ENCODE assay signal across 11 mouse cellular contexts in genomic region chr1:38606741-38607140, GRCm38 (mm10). TPM values are rescaled to one million over a fixed set of nuclear protein-coding genes. Genes with fewer than 3 reads are reported as not detected.
DNase-seq lines count a peak whose midpoint lies in the region; ATAC-seq lines count a peak whose summit lies in the region.
"Had no signal": no experiment of that assay in that cellular context is flagged by ENCODE, and none has a peak within 500 bp of the region (broad histone marks: within the 10 kb centered on the region; RNA-seq: fewer than 3 reads in every experiment).

No protein-coding gene starts in this region.

- 5% methylated on average over 4 of the region's 4 CpGs for WGBS in embryonic facial prominence, embryonic 11.5 days
- 14% methylated on average over 4 of the region's 4 CpGs for WGBS in forebrain, embryonic 13.5 days
- WGBS in limb, embryonic 11.5 days = 9% methylated on average over 4 of the region's 4 CpGs
- 17% methylated on average over 4 of the region's 4 CpGs for WGBS in neural tube, embryonic 12.5 days
- 68% methylated on average over 4 of the region's 4 CpGs for WGBS in liver, embryonic 11.5 days

- 0 out of 2 replicates have a peak, but pooled peaks cover 3% of the 10 kb centered on the region for H3K4me1 ChIP-seq in embryonic facial prominence, embryonic 11.5 days (ENCODE audit: control insufficient read depth, insufficient read depth, low read length)
- H3K4me1 ChIP-seq in forebrain, embryonic 13.5 days = peaks cover 19% of the 10 kb centered on the region
- peaks cover 17% of the 10 kb centered on the region for H3K4me1 ChIP-seq in limb, embryonic 11.5 days (ENCODE audit: control insufficient read depth, insufficient read depth, low read length)
- H3K4me1 ChIP-seq in neural tube, embryonic 12.5 days = peaks cover 12% of the 10 kb centered on the region
- H3K4me1 ChIP-seq in liver, embryonic 11.5 days (replicated peaks; ENCODE audit: control insufficient read depth, insufficient read depth, low read length) = no peaks in the 10 kb centered on the region

- no peaks in the 10 kb centered on the region for H3K27me3 ChIP-seq in embryonic facial prominence, embryonic 11.5 days (ENCODE audit: control insufficient read depth, insufficient read depth, low read length)
- no peaks in the 10 kb centered on the region for H3K27me3 ChIP-seq in forebrain, embryonic 13.5 days
- H3K27me3 ChIP-seq in limb, embryonic 11.5 days (ENCODE audit: control insufficient read depth, insufficient read depth, low read length) = no peaks in the 10 kb centered on the region
- H3K27me3 ChIP-seq in neural tube, embryonic 12.5 days (replicated peaks) = no peaks in the 10 kb centered on the region
- H3K27me3 ChIP-seq in liver, embryonic 11.5 days (replicated peaks; ENCODE audit: control insufficient read depth, insufficient read depth, low read length) = no peaks in the 10 kb centered on the region

- H3K4me2 ChIP-seq in embryonic facial prominence, embryonic 11.5 days (ENCODE audit: low read depth, low read length) = no peak overlapping the region
- no peak overlapping the region for H3K4me2 ChIP-seq in forebrain, embryonic 13.5 days
- H3K4me2 ChIP-seq in limb, embryonic 11.5 days (ENCODE audit: low read depth, severe bottlenecking) = peak overlapping the region; percentile 8; the same call in 1 of the 2 replicates
- peak overlapping the region; percentile 8; the same call in 1 of the 2 replicates for H3K4me2 ChIP-seq in neural tube, embryonic 12.5 days (replicated peaks)
- H3K4me2 ChIP-seq in liver, embryonic 11.5 days = no peak overlapping the region

- H3K27ac ChIP-seq in embryonic facial prominence, embryonic 11.5 days (replicated peaks; ENCODE audit: low read depth, low read length) = peak overlapping the region; percentile 71
- H3K27ac ChIP-seq in forebrain, embryonic 13.5 days = peak overlapping the region; percentile 44
- peak overlapping the region; percentile 79 for H3K27ac ChIP-seq in limb, embryonic 11.5 days (replicated peaks; ENCODE audit: low read depth, low read length)
- peak overlapping the region; percentile 62 for H3K27ac ChIP-seq in neural tube, embryonic 12.5 days
- H3K27ac ChIP-seq in liver, embryonic 11.5 days (ENCODE audit: low read depth, low read length) = no peak overlapping the region
- H3K27ac ChIP-seq: layer of hippocampus, adult 2 months had no signal

- peak; percentile 48; the same call in 1 of the 2 replicates for ATAC-seq in embryonic facial prominence, embryonic 11.5 days (replicated peaks; ENCODE audit: insufficient number of reproducible peaks, low FRiP score, low TSS enrichment, low read depth)
- ATAC-seq in forebrain, embryonic 13.5 days = 0 out of 2 replicates have a peak, but pooled peaks have one; percentile 30
- ATAC-seq in limb, embryonic 11.5 days (ENCODE audit: insufficient number of reproducible peaks, low FRiP score, low TSS enrichment, low read depth) = no peak
- peak; percentile 44; the same call in 1 of the 2 replicates for ATAC-seq in neural tube, embryonic 12.5 days (ENCODE audit: low FRiP score, low read depth)
- ATAC-seq in liver, embryonic 11.5 days (replicated peaks; ENCODE audit: low FRiP score) = no peak

- no peaks in the 10 kb centered on the region for H3K36me3 ChIP-seq in embryonic facial prominence, embryonic 11.5 days (replicated peaks; ENCODE audit: control insufficient read depth, insufficient read depth, low read depth, low read length)
- H3K36me3 ChIP-seq in forebrain, embryonic 13.5 days (ENCODE audit: poor library complexity, severe bottlenecking) = 0 out of 2 replicates have a peak, but pooled peaks cover 3% of the 10 kb centered on the region
- H3K36me3 ChIP-seq in limb, embryonic 11.5 days (ENCODE audit: control insufficient read depth, insufficient read depth, low read length) = no peaks in the 10 kb centered on the region; the same call in 1 of the 2 replicates
- no peaks in the 10 kb centered on the region; the same call in 1 of the 2 replicates for H3K36me3 ChIP-seq in neural tube, embryonic 12.5 days
- H3K36me3 ChIP-seq in liver, embryonic 11.5 days (ENCODE audit: control insufficient read depth, insufficient read depth, low read length) = no peaks in the 10 kb centered on the region

- DNase-seq in embryonic facial prominence, embryonic 11.5 days (ENCODE audit: low spot score) = peak; percentile 91
- DNase-seq in limb, embryonic 11.5 days (ENCODE audit: low spot score) = peak; percentile 86
- no peak for DNase-seq in ovary, adult 18-20 months (ENCODE audit: low spot score)
- no peak for DNase-seq in frontal cortex, adult 2 months (ENCODE audit: extremely low spot score in 1 of 2, low spot score in 1 of 2)
- DNase-seq in liver, embryonic 11.5 days (ENCODE audit: low spot score) = no peak
- DNase-seq: cerebellum, adult 9-11 months; gastrocnemius, postnatal 14 days had no signal

- no peak overlapping the region for H3K4me3 ChIP-seq in embryonic facial prominence, embryonic 11.5 days (ENCODE audit: low read depth, low read length)
- no peak overlapping the region for H3K4me3 ChIP-seq in forebrain, embryonic 13.5 days
- no peak overlapping the region for H3K4me3 ChIP-seq in limb, embryonic 11.5 days (ENCODE audit: low read depth, low read length)
- no peak overlapping the region for H3K4me3 ChIP-seq in neural tube, embryonic 12.5 days
- H3K4me3 ChIP-seq in liver, embryonic 11.5 days (ENCODE audit: low read depth, low read length) = no peak overlapping the region
- H3K4me3 ChIP-seq: layer of hippocampus, adult 2 months; myocyte had no signal

- no peak overlapping the region for H3K9ac ChIP-seq in embryonic facial prominence, embryonic 11.5 days (replicated peaks; ENCODE audit: low read length)
- 0 out of 2 replicates have a peak overlapping the region, but pooled peaks have one; percentile 12 for H3K9ac ChIP-seq in forebrain, embryonic 13.5 days
- H3K9ac ChIP-seq in limb, embryonic 11.5 days (ENCODE audit: low read length) = no peak overlapping the region; the same call in 1 of the 2 replicates
- H3K9ac ChIP-seq in neural tube, embryonic 12.5 days = no peak overlapping the region
- H3K9ac ChIP-seq in liver, embryonic 11.5 days (ENCODE audit: low read depth, low read length) = no peak overlapping the region

- H3K9me3 ChIP-seq in embryonic facial prominence, embryonic 11.5 days (replicated peaks; ENCODE audit: control insufficient read depth, low read length) = no peaks in the 10 kb centered on the region
- H3K9me3 ChIP-seq in forebrain, embryonic 13.5 days (replicated peaks) = no peaks in the 10 kb centered on the region
- no peaks in the 10 kb centered on the region for H3K9me3 ChIP-seq in limb, embryonic 11.5 days (ENCODE audit: control insufficient read depth, low read length)
- H3K9me3 ChIP-seq in neural tube, embryonic 12.5 days = no peaks in the 10 kb centered on the region
- no peaks in the 10 kb centered on the region for H3K9me3 ChIP-seq in liver, embryonic 11.5 days (ENCODE audit: control insufficient read depth, low read length)

RNA-seq across cellular contexts. Expression of gene Aff3, which starts 58.0 kb away (rescaled TPM):
- polyA plus RNA-seq in embryonic facial prominence, embryonic 11.5 days (2014; fragmentation: Nextera tagmentation; extraction: Ambion mirVana) = 17.1 and 17.5 TPM in 2 replicates
- 9.3 and 10.6 TPM in 2 replicates for polyA plus RNA-seq in forebrain, embryonic 13.5 days (2015; fragmentation: Nextera tagmentation; extraction: Ambion mirVana)
- polyA plus RNA-seq in limb, embryonic 11.5 days (2014; fragmentation: Nextera tagmentation; extraction: Ambion mirVana) = 43.9 and 46.8 TPM in 2 replicates
- polyA plus RNA-seq in neural tube, embryonic 12.5 days (2016; fragmentation: Nextera tagmentation; extraction: Ambion mirVana) = 37.7 and 38.8 TPM in 2 replicates
- polyA plus RNA-seq in frontal cortex, adult 2 months (2012; rRNA removed) = 28.3 and 32.1 TPM in 2 replicates
- polyA plus RNA-seq in liver, embryonic 11.5 days (2014; fragmentation: Nextera tagmentation; extraction: Ambion mirVana) = 4.4 and 4.7 TPM in 2 replicates
- polyA plus RNA-seq: myocyte had no signal

Comparison
In these comparisons a context has a peak if more than half of its experiments do, and no peak if none do; other contexts are left out.
1. ATAC-seq: peak in embryonic facial prominence, embryonic 11.5 days (single experiment), forebrain, embryonic 13.5 days (single experiment) and neural tube, embryonic 12.5 days (single experiment); none in limb, embryonic 11.5 days (single experiment) and liver, embryonic 11.5 days (single experiment).
2. DNase-seq: peak in embryonic facial prominence, embryonic 11.5 days (single experiment) and limb, embryonic 11.5 days (single experiment); none in ovary, adult 18-20 months (single experiment), frontal cortex, adult 2 months (0 of 2) and liver, embryonic 11.5 days (single experiment).
3. H3K4me2 ChIP-seq: peak in limb, embryonic 11.5 days (single experiment) and neural tube, embryonic 12.5 days (single experiment); none in embryonic facial prominence, embryonic 11.5 days (single experiment), forebrain, embryonic 13.5 days (single experiment) and liver, embryonic 11.5 days (single experiment).